Mouse (Mus musculus) limb, embryonic 10.5 days (tissue): Measurements from ENCODE around the gene Eif4g3. TPM values are rescaled to one million over a fixed set of nuclear protein-coding genes. Genes with fewer than 3 reads are reported as not detected.

Experiments used
- DNase-seq: peaks from one replicate; pipeline ENCODE4 v3.0.0-alpha.2; 2017; ENCODE audit warnings: low spot score
- H3K27ac ChIP-seq: fragments of 300-500 bp; sonication (generic); 2 replicates; pipeline ENCODE4 v1.5.1; 2016; ENCODE audit warnings: mild to moderate bottlenecking
- H3K27me3 ChIP-seq: fragments of 300-500 bp; sonication (generic); 2 replicates; pipeline ENCODE4 v1.6.1; 2016; ENCODE audit warnings: low read depth, mild to moderate bottlenecking; ENCODE audit not compliant: poor library complexity, severe bottlenecking
- H3K36me3 ChIP-seq: fragments of 300-500 bp; sonication (generic); 2 replicates; pipeline ENCODE4 v1.6.1; 2016; ENCODE audit warnings: mild to moderate bottlenecking, moderate library complexity
- H3K4me1 ChIP-seq: fragments of 300-500 bp; sonication (generic); 2 replicates; pipeline ENCODE4 v1.6.1; 2016
- H3K4me3 ChIP-seq: fragments of 300-500 bp; sonication (generic); 2 replicates; pipeline ENCODE4 v1.5.1; 2016; ENCODE audit warnings: mild to moderate bottlenecking, moderate library complexity
- H3K9me3 ChIP-seq: fragments of 300-500 bp; sonication (generic); replicated peaks from 2 replicates; pipeline ENCODE4 v1.6.1; 2016; ENCODE audit warnings: mild to moderate bottlenecking
- WGBS: fragments of 180-500 bp; shearing (Covaris S2); methylation state at CpG from one replicate; pipeline ENCODE4 v1.1.7; 2016; 5-methylcytosine and 5-hydroxymethylcytosine counted together
- polyA plus RNA-seq: library from polyadenylated mRNA; unstranded; fragments of >200 nt; fragmentation: Nextera tagmentation; extraction: Ambion mirVana; gene quantifications from 2 replicates; pipeline ENCODE4 v1.2.1, GENCODE M21; 2016

Gene Eif4g3
- polyA plus RNA-seq, 1 experiment from 2014 or later = 42.7 TPM

- no peak overlapping the region for H3K27ac ChIP-seq
- peaks cover 100% of the 10 kb centered on the region for H3K36me3 ChIP-seq
- no peak for DNase-seq
- H3K4me1 ChIP-seq = no peaks in the 10 kb centered on the region
- no peak overlapping the region for H3K4me3 ChIP-seq
- no peaks in the 10 kb centered on the region for H3K27me3 ChIP-seq
- WGBS = 95% methylated on average over 4 of the region's 4 CpGs
- H3K9me3 ChIP-seq = no peaks in the 10 kb centered on the region
Measured at GRCm38 (mm10) chr4:138172686-138173085, 179.9 kb downstream of the Eif4g3 start.

- Histone ChIP-seq H3K27ac (no peak overlapping the region), H3K4me3 (no peak overlapping the region), H3K27me3 (no peaks in the 10 kb centered on the region), H3K36me3 (peaks cover 98% of the 10 kb centered on the region), H3K4me1 (no peaks in the 10 kb centered on the region), H3K9me3 (no peaks in the 10 kb centered on the region)
- no peak for DNase-seq
- 95% methylated on average over 5 of the region's 5 CpGs for WGBS
Measured at GRCm38 (mm10) chr4:138179391-138179790, 186.6 kb downstream of the Eif4g3 start.

- H3K27ac ChIP-seq = no peak overlapping the region
- H3K27me3 ChIP-seq = no peaks in the 10 kb centered on the region
- no peaks in the 10 kb centered on the region for H3K9me3 ChIP-seq
- DNase-seq = no peak
- H3K4me1 ChIP-seq = no peaks in the 10 kb centered on the region
- H3K4me3 ChIP-seq = no peak overlapping the region
- 97% methylated on average over 4 of the region's 4 CpGs for WGBS
- H3K36me3 ChIP-seq = peaks cover 98% of the 10 kb centered on the region
Measured at GRCm38 (mm10) chr4:138180719-138181118, 187.9 kb downstream of the Eif4g3 start.

GRCm38 (mm10) chr4:138184056-138184455 is 191.2 kb downstream of the Eif4g3 start:
- no peaks in the 10 kb centered on the region for H3K9me3 ChIP-seq
- H3K27me3 ChIP-seq = no peaks in the 10 kb centered on the region
- no peak overlapping the region for H3K27ac ChIP-seq
- peaks cover 98% of the 10 kb centered on the region for H3K36me3 ChIP-seq
- H3K4me3 ChIP-seq = no peak overlapping the region
- H3K4me1 ChIP-seq = no peaks in the 10 kb centered on the region
- WGBS = 96% methylated on average over 5 of the region's 5 CpGs
- DNase-seq = no peak

- H3K4me1 ChIP-seq = no peaks in the 10 kb centered on the region
- H3K4me3 ChIP-seq = no peak overlapping the region
- DNase-seq = no peak
- 93% methylated on average over 5 of the region's 5 CpGs for WGBS
- H3K36me3 ChIP-seq = peaks cover 99% of the 10 kb centered on the region
- H3K9me3 ChIP-seq = no peaks in the 10 kb centered on the region
- no peak overlapping the region for H3K27ac ChIP-seq
- no peaks in the 10 kb centered on the region for H3K27me3 ChIP-seq
Measured at GRCm38 (mm10) chr4:138184573-138184981, 191.8 kb downstream of the Eif4g3 start.

- Histone ChIP-seq H3K27me3 (no peaks in the 10 kb centered on the region), H3K27ac (no peak overlapping the region), H3K36me3 (peaks cover 99% of the 10 kb centered on the region), H3K9me3 (no peaks in the 10 kb centered on the region), H3K4me3 (no peak overlapping the region), H3K4me1 (no peaks in the 10 kb centered on the region)
- WGBS = 93% methylated on average over 7 of the region's 7 CpGs
- no peak for DNase-seq
Measured at GRCm38 (mm10) chr4:138185961-138186360, 193.1 kb downstream of the Eif4g3 start.

- 96% methylated on average over 7 of the region's 7 CpGs for WGBS
- H3K27me3 ChIP-seq = no peaks in the 10 kb centered on the region
Measured at GRCm38 (mm10) chr4:138187995-138188394, 195.2 kb downstream of the Eif4g3 start.

GRCm38 (mm10) chr4:138192561-138192960 is 199.7 kb downstream of the Eif4g3 start:
- no peaks in the 10 kb centered on the region for H3K9me3 ChIP-seq
- DNase-seq = no peak
- H3K36me3 ChIP-seq = peaks cover 98% of the 10 kb centered on the region
- H3K4me1 ChIP-seq = no peaks in the 10 kb centered on the region
- H3K4me3 ChIP-seq = no peak overlapping the region
- WGBS = 92% methylated on average over 5 of the region's 5 CpGs
- H3K27ac ChIP-seq = no peak overlapping the region
- H3K27me3 ChIP-seq = no peaks in the 10 kb centered on the region

More at GRCm38 (mm10) chr4:138187995-138188394, 195.2 kb downstream of the Eif4g3 start:
- H3K9me3 ChIP-seq = no peaks in the 10 kb centered on the region
- H3K4me3 ChIP-seq = no peak overlapping the region
- no peak for DNase-seq
- no peak overlapping the region for H3K27ac ChIP-seq
- peaks cover 99% of the 10 kb centered on the region for H3K36me3 ChIP-seq
- no peaks in the 10 kb centered on the region for H3K4me1 ChIP-seq

GRCm38 (mm10) chr4:138200769-138201168 is 207.9 kb downstream of the Eif4g3 start:
- no peak for DNase-seq
- H3K4me3 ChIP-seq = no peak overlapping the region
- no peaks in the 10 kb centered on the region for H3K27me3 ChIP-seq
- no peak overlapping the region for H3K27ac ChIP-seq
- H3K36me3 ChIP-seq = peaks cover 100% of the 10 kb centered on the region
- WGBS = 93% methylated on average over 3 of the region's 3 CpGs
- no peaks in the 10 kb centered on the region for H3K4me1 ChIP-seq
- H3K9me3 ChIP-seq = no peaks in the 10 kb centered on the region

GRCm38 (mm10) chr4:138201696-138202095 is 208.9 kb downstream of the Eif4g3 start:
- no peaks in the 10 kb centered on the region for H3K9me3 ChIP-seq
- no peaks in the 10 kb centered on the region for H3K4me1 ChIP-seq
- WGBS = 89% methylated on average over 9 of the region's 9 CpGs
- H3K27me3 ChIP-seq = no peaks in the 10 kb centered on the region
- DNase-seq = no peak
- H3K4me3 ChIP-seq = no peak overlapping the region
- no peak overlapping the region for H3K27ac ChIP-seq
- peaks cover 99% of the 10 kb centered on the region for H3K36me3 ChIP-seq

- Histone ChIP-seq H3K27ac (no peak overlapping the region), H3K9me3 (no peaks in the 10 kb centered on the region), H3K36me3 (peaks cover 51% of the 10 kb centered on the region), H3K4me1 (no peaks in the 10 kb centered on the region), H3K27me3 (no peaks in the 10 kb centered on the region), H3K4me3 (no peak overlapping the region)
- WGBS = 94% methylated on average over 5 of the region's 5 CpGs
- DNase-seq = no peak
Measured at GRCm38 (mm10) chr4:138210116-138210515, 217.3 kb downstream of the Eif4g3 start.

GRCm38 (mm10) chr4:138213861-138214260 is 221.0 kb downstream of the Eif4g3 start:
- peaks cover 14% of the 10 kb centered on the region for H3K4me1 ChIP-seq
- H3K9me3 ChIP-seq = no peaks in the 10 kb centered on the region
- peaks cover 27% of the 10 kb centered on the region for H3K36me3 ChIP-seq
- DNase-seq = no peak
- no peaks in the 10 kb centered on the region for H3K27me3 ChIP-seq
- H3K27ac ChIP-seq = no peak overlapping the region
- no peak overlapping the region for H3K4me3 ChIP-seq
- WGBS = 86% methylated on average over 3 of the region's 3 CpGs

GRCm38 (mm10) chr4:138215671-138216199 is 222.9 kb downstream of the Eif4g3 start:
- DNase-seq = no peak
- H3K4me3 ChIP-seq = peak overlapping the region; percentile 98
- H3K36me3 ChIP-seq = peaks cover 31% of the 10 kb centered on the region
- H3K27ac ChIP-seq = peak overlapping the region; percentile 100
- H3K27me3 ChIP-seq = no peaks in the 10 kb centered on the region
- H3K9me3 ChIP-seq = no peaks in the 10 kb centered on the region
- peaks cover 24% of the 10 kb centered on the region for H3K4me1 ChIP-seq
- 49% methylated on average over 13 of the region's 13 CpGs for WGBS
